Mouse (Mus musculus) hindbrain, embryonic 10.5 days (tissue): ENCODE measurements around the gene Ccdc155. TPM values are rescaled to one million over a fixed set of nuclear protein-coding genes. Genes with fewer than 3 reads are reported as not detected.
A peak's percentile ranks its signal among the peaks of the same experiment; 100 is the strongest.

Experiments
- DNase-seq: peaks from one replicate; pipeline ENCODE4 v3.0.0-alpha.2; 2017; ENCODE audit warnings: low spot score
- H3K27ac ChIP-seq: fragments of 300-500 bp; sonication (generic); 2 replicates; pipeline ENCODE4 v1.5.1; 2016; ENCODE audit warnings: mild to moderate bottlenecking, moderate library complexity
- H3K27me3 ChIP-seq: fragments of 300-500 bp; sonication (generic); 2 replicates; pipeline ENCODE4 v1.6.1; 2016; ENCODE audit warnings: mild to moderate bottlenecking; ENCODE audit not compliant: poor library complexity, insufficient read depth, severe bottlenecking
- H3K36me3 ChIP-seq: fragments of 300-500 bp; sonication (generic); 2 replicates; pipeline ENCODE4 v1.6.1; 2016; ENCODE audit warnings: mild to moderate bottlenecking, moderate library complexity
- H3K4me1 ChIP-seq: fragments of 300-500 bp; sonication (generic); replicated peaks from 2 replicates; pipeline ENCODE4 v1.6.1; 2016; ENCODE audit warnings: mild to moderate bottlenecking
- H3K4me3 ChIP-seq: fragments of 300-500 bp; sonication (generic); 2 replicates; pipeline ENCODE4 v1.5.1; 2016; ENCODE audit warnings: mild to moderate bottlenecking, moderate library complexity
- H3K9me3 ChIP-seq: fragments of 300-500 bp; sonication (generic); 2 replicates; pipeline ENCODE4 v1.6.1; 2016; ENCODE audit warnings: mild to moderate bottlenecking, moderate library complexity
- WGBS: fragments of 180-500 bp; shearing (Covaris S2); methylation state at CpG from one replicate; pipeline ENCODE4 v1.1.7; 2016; 5-methylcytosine and 5-hydroxymethylcytosine counted together
- polyA plus RNA-seq: library from polyadenylated mRNA; unstranded; fragments of >200 nt; fragmentation: Nextera tagmentation; extraction: Ambion mirVana; gene quantifications from 2 replicates; pipeline ENCODE4 v1.2.1, GENCODE M21; 2016

Ccdc155 gene
- polyA plus RNA-seq, 1 experiment from 2014 or later = 0.64 TPM

- peaks cover 15% of the 10 kb centered on the region for H3K4me1 ChIP-seq
- H3K27me3 ChIP-seq = no peaks in the 10 kb centered on the region
- no peak overlapping the region for H3K27ac ChIP-seq
- H3K9me3 ChIP-seq = no peaks in the 10 kb centered on the region
- 87% methylated on average over 13 of the region's 13 CpGs for WGBS
- H3K4me3 ChIP-seq = no peak overlapping the region
- DNase-seq = no peak
- H3K36me3 ChIP-seq = peaks cover 74% of the 10 kb centered on the region
Measured at GRCm38 (mm10) chr7:45144368-45145174, 60.1 kb downstream of the Ccdc155 start.

- WGBS = 92% methylated on average over 5 of the region's 5 CpGs
- no peak overlapping the region for H3K27ac ChIP-seq
- peaks cover 57% of the 10 kb centered on the region for H3K36me3 ChIP-seq
Measured at GRCm38 (mm10) chr7:45141914-45142313, 62.8 kb downstream of the Ccdc155 start.

GRCm38 (mm10) chr7:45141319-45141718 is 63.4 kb downstream of the Ccdc155 start:
- Histone ChIP-seq H3K4me1 (peaks cover 7% of the 10 kb centered on the region), H3K27me3 (peaks cover 14% of the 10 kb centered on the region), H3K9me3 (no peaks in the 10 kb centered on the region), H3K4me3 (no peak overlapping the region), H3K27ac (no peak overlapping the region), H3K36me3 (peaks cover 51% of the 10 kb centered on the region)
- DNase-seq = no peak
- WGBS = 89% methylated on average over 3 of the region's 3 CpGs

More at GRCm38 (mm10) chr7:45141914-45142313, 62.8 kb downstream of the Ccdc155 start:
- no peaks in the 10 kb centered on the region for H3K9me3 ChIP-seq
- H3K4me3 ChIP-seq = no peak overlapping the region
- no peak for DNase-seq
- peaks cover 5% of the 10 kb centered on the region; the same call in 1 of the 2 replicates for H3K4me1 ChIP-seq
- H3K27me3 ChIP-seq = peaks cover 13% of the 10 kb centered on the region

- WGBS = 88% methylated on average over 8 of the region's 8 CpGs
Measured at GRCm38 (mm10) chr7:45139904-45140723, 64.6 kb downstream of the Ccdc155 start.

GRCm38 (mm10) chr7:45138403-45138802 is 66.3 kb downstream of the Ccdc155 start:
- whole genome bisulfite sequencing = 86% methylated on average over 1 of the region's 1 CpGs
- H3K27me3 ChIP-seq = peaks cover 40% of the 10 kb centered on the region
- no peak overlapping the region for H3K27ac ChIP-seq
- H3K9me3 ChIP-seq = no peaks in the 10 kb centered on the region
- H3K4me3 ChIP-seq = no peak overlapping the region
- peaks cover 22% of the 10 kb centered on the region for H3K36me3 ChIP-seq
- H3K4me1 ChIP-seq = peaks cover 29% of the 10 kb centered on the region
- DNase-seq = no peak

More at GRCm38 (mm10) chr7:45139904-45140723, 64.6 kb downstream of the Ccdc155 start:
- Histone ChIP-seq H3K9me3 (no peaks in the 10 kb centered on the region), H3K4me1 (peaks cover 16% of the 10 kb centered on the region), H3K4me3 (no peak overlapping the region), H3K36me3 (peaks cover 39% of the 10 kb centered on the region), H3K27ac (no peak overlapping the region), H3K27me3 (peaks cover 25% of the 10 kb centered on the region)
- no peak for DNase-seq

GRCm38 (mm10) chr7:45137171-45138006 is 67.3 kb downstream of the Ccdc155 start:
- Histone ChIP-seq H3K36me3 (peaks cover 12% of the 10 kb centered on the region), H3K27ac (no peak overlapping the region), H3K9me3 (no peaks in the 10 kb centered on the region), H3K27me3 (peaks cover 40% of the 10 kb centered on the region), H3K4me3 (no peak overlapping the region), H3K4me1 (peaks cover 29% of the 10 kb centered on the region)
- no peak for DNase-seq
- WGBS = 81% methylated on average over 12 of the region's 12 CpGs

- no peaks in the 10 kb centered on the region for H3K9me3 ChIP-seq
- H3K4me1 ChIP-seq = peaks cover 29% of the 10 kb centered on the region
- H3K4me3 ChIP-seq = peak within 1 kb of the TSS; percentile 66
- H3K27ac ChIP-seq = peak within 1 kb of the TSS; percentile 82
- no peaks in the 10 kb centered on the region for H3K36me3 ChIP-seq
- H3K27me3 ChIP-seq = peaks cover 40% of the 10 kb centered on the region
- 4% methylated on average over 29 of the region's 29 CpGs for WGBS
- peak; percentile 84 for DNase-seq
Measured at GRCm38 (mm10) chr7:45135993-45136567, 68.6 kb downstream of the Ccdc155 start, which contains the start of the genes Gm45713 and Flt3l. Gm45713 (minus strand) TSS chr7:45136231. Flt3l (minus strand) TSS chr7:45136432.

GRCm38 (mm10) chr7:45135370-45135769 is 69.3 kb downstream of the Ccdc155 start:
- Histone ChIP-seq H3K4me1 (peaks cover 29% of the 10 kb centered on the region), H3K27me3 (peaks cover 40% of the 10 kb centered on the region), H3K36me3 (no peaks in the 10 kb centered on the region), H3K9me3 (no peaks in the 10 kb centered on the region), H3K27ac (peak overlapping the region; percentile 82; the same call in 1 of the 2 replicates), H3K4me3 (peak overlapping the region; percentile 66)
- DNase-seq = no peak
- WGBS = 79% methylated on average over 3 of the region's 3 CpGs

- peaks cover 33% of the 10 kb centered on the region for H3K4me1 ChIP-seq
- no peaks in the 10 kb centered on the region for H3K9me3 ChIP-seq
- DNase-seq = no peak
- no peaks in the 10 kb centered on the region for H3K36me3 ChIP-seq
- H3K4me3 ChIP-seq = peak overlapping the region; percentile 19
- WGBS = 5% methylated on average over 12 of the region's 12 CpGs
- H3K27ac ChIP-seq = no peak overlapping the region
- peaks cover 40% of the 10 kb centered on the region for H3K27me3 ChIP-seq
Measured at GRCm38 (mm10) chr7:45134544-45135026, 70.1 kb downstream of the Ccdc155 start.
